10 mouse cellular contexts compared by ENCODE assay signal in the genomic region with DNA sequence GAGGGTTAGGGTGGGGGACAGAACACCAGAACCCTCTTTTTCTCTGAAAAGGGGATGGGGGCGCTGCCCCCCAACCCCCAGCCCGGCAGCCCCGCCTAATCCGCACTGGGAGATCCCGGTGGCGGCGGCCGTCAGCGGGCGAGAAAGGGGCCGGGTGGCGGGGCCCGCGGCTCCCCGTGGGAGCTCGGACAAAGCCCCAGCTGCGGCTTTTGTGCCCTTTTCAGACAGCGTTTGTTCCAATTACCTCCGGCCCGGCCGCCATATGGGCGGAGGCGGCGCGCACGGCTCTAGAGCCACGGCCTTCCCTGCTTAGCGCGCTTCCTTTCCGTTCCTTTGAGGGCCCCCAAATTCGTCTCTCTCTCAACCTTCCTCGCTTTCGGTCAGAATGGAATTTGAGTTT. TPM values are rescaled to one million over a fixed set of nuclear protein-coding genes. Genes with fewer than 3 reads are reported as not detected.
DNase-seq lines count a peak whose midpoint lies in the region; ATAC-seq and TF ChIP-seq lines count a peak whose summit lies in the region.
"Had no signal": no experiment of that assay in that cellular context is flagged by ENCODE, and none has a peak within 500 bp of the region (broad histone marks: within the 10 kb centered on the region; RNA-seq: fewer than 3 reads in every experiment).

No protein-coding gene starts in this region.

- no peak for DNase-seq in heart, postnatal 0 days (ENCODE audit: low spot score)
- no peak for DNase-seq in heart, adult 18-20 months
- no peak for DNase-seq in limb, embryonic 14.5 days (ENCODE audit: low spot score)
- no peak for DNase-seq in adrenal gland, adult 2 months
- DNase-seq in thymus, postnatal 4 days = no peak
- no peak for DNase-seq in thymus, adult 18-20 months
- DNase-seq: kidney, adult 8-10 months had no signal

- H3K9ac ChIP-seq in heart, postnatal 0 days (replicated peaks; ENCODE audit: low read depth, low read length) = no peak overlapping the region
- peak overlapping the region; percentile 63 for H3K9ac ChIP-seq in forebrain, embryonic 13.5 days
- no peak overlapping the region for H3K9ac ChIP-seq in limb, embryonic 14.5 days (ENCODE audit: low read depth, low read length, severe bottlenecking)
- no peak overlapping the region for H3K9ac ChIP-seq in stomach, embryonic 15.5 days

- TF ChIP-seq CTCF in heart, postnatal 0 days (IDR thresholded peaks at IDR 0.05; ENCODE audit: low read depth) = no peak

- H3K4me3 ChIP-seq in heart, postnatal 0 days (ENCODE audit: low read depth, low read length) = peak overlapping the region; percentile 29
- peak overlapping the region; percentile 44 for H3K4me3 ChIP-seq in forebrain, embryonic 13.5 days
- peak overlapping the region; percentile 15 for H3K4me3 ChIP-seq in limb, embryonic 14.5 days (replicated peaks; ENCODE audit: low read length)
- H3K4me3 ChIP-seq in stomach, embryonic 15.5 days (replicated peaks) = peak overlapping the region; percentile 11

- H3K36me3 ChIP-seq in heart, postnatal 0 days (replicated peaks; ENCODE audit: control insufficient read depth, insufficient read depth, low read length) = no peaks in the 10 kb centered on the region
- no peaks in the 10 kb centered on the region for H3K36me3 ChIP-seq in forebrain, embryonic 13.5 days (ENCODE audit: poor library complexity, severe bottlenecking)
- H3K36me3 ChIP-seq in limb, embryonic 14.5 days (ENCODE audit: control insufficient read depth, insufficient read depth, low read length) = no peaks in the 10 kb centered on the region
- no peaks in the 10 kb centered on the region for H3K36me3 ChIP-seq in stomach, embryonic 15.5 days

- H3K9me3 ChIP-seq in heart, postnatal 0 days (replicated peaks; ENCODE audit: control insufficient read depth, low read length) = no peaks in the 10 kb centered on the region
- H3K9me3 ChIP-seq in forebrain, embryonic 13.5 days (replicated peaks) = no peaks in the 10 kb centered on the region
- no peaks in the 10 kb centered on the region for H3K9me3 ChIP-seq in limb, embryonic 14.5 days (ENCODE audit: control insufficient read depth, low read length)
- no peaks in the 10 kb centered on the region for H3K9me3 ChIP-seq in stomach, embryonic 15.5 days

- TF ChIP-seq EP300 in heart, postnatal 0 days (IDR thresholded peaks at IDR 0.05; ENCODE audit: low read depth) = no peak

- no peak for TF ChIP-seq POLR2A in limb, embryonic 14.5 days (IDR thresholded peaks at IDR 0.05; ENCODE audit: borderline replicate concordance, extremely low read depth, insufficient read depth, insufficient read length)

- WGBS in heart, postnatal 0 days = 1% methylated on average over 33 of the region's 33 CpGs
- under 1% methylated on average over 31 of the region's 33 CpGs for WGBS in forebrain, embryonic 13.5 days
- WGBS in limb, embryonic 14.5 days = under 1% methylated on average over 26 of the region's 33 CpGs
- WGBS in stomach, embryonic 15.5 days = 1% methylated on average over 33 of the region's 33 CpGs

- H3K4me1 ChIP-seq in heart, postnatal 0 days (ENCODE audit: control insufficient read depth, insufficient read depth) = peaks cover 8% of the 10 kb centered on the region
- H3K4me1 ChIP-seq in forebrain, embryonic 13.5 days = peaks cover 43% of the 10 kb centered on the region
- H3K4me1 ChIP-seq in limb, embryonic 14.5 days (ENCODE audit: control insufficient read depth, insufficient read depth, low read length) = peaks cover 7% of the 10 kb centered on the region
- H3K4me1 ChIP-seq in stomach, embryonic 15.5 days = peaks cover 17% of the 10 kb centered on the region

- no peak for ATAC-seq in heart, postnatal 0 days (ENCODE audit: insufficient read depth, low read depth)
- ATAC-seq in forebrain, embryonic 13.5 days = no peak
- ATAC-seq in limb, embryonic 14.5 days (ENCODE audit: low FRiP score, low read depth) = no peak
- ATAC-seq in stomach, embryonic 15.5 days (ENCODE audit: insufficient read depth, low FRiP score, low read depth) = no peak

- peak overlapping the region; percentile 31; the same call in 1 of the 2 replicates for H3K4me2 ChIP-seq in heart, postnatal 0 days (ENCODE audit: low read depth, low read length)
- H3K4me2 ChIP-seq in forebrain, embryonic 13.5 days = peak overlapping the region; percentile 68
- H3K4me2 ChIP-seq in limb, embryonic 14.5 days (replicated peaks; ENCODE audit: low read depth, low read length, severe bottlenecking) = no peak overlapping the region
- H3K4me2 ChIP-seq in stomach, embryonic 15.5 days = peak overlapping the region; percentile 42

- H3K27ac ChIP-seq in heart, postnatal 0 days (ENCODE audit: low read depth) = no peak overlapping the region
- H3K27ac ChIP-seq in forebrain, embryonic 13.5 days = peak overlapping the region; percentile 75
- H3K27ac ChIP-seq in limb, embryonic 14.5 days (replicated peaks; ENCODE audit: low read depth, low read length) = no peak overlapping the region
- H3K27ac ChIP-seq in stomach, embryonic 15.5 days = no peak overlapping the region

- peaks cover 84% of the 10 kb centered on the region for H3K27me3 ChIP-seq in heart, postnatal 0 days (ENCODE audit: control insufficient read depth, insufficient read depth, low read length)
- peaks cover 79% of the 10 kb centered on the region for H3K27me3 ChIP-seq in forebrain, embryonic 13.5 days
- peaks cover 82% of the 10 kb centered on the region for H3K27me3 ChIP-seq in limb, embryonic 14.5 days (ENCODE audit: control insufficient read depth, insufficient read depth, low read length)
- peaks cover 80% of the 10 kb centered on the region for H3K27me3 ChIP-seq in stomach, embryonic 15.5 days (replicated peaks)

RNA-seq across cellular contexts. Expression of a gene that starts 6.5 kb away (rescaled TPM):
- not detected in 2 replicates for total RNA-seq in heart, postnatal 0 days (2014; rRNA removed; ENCODE audit: low replicate concordance)
- polyA plus RNA-seq in heart, postnatal 0 days (2015; fragmentation: Nextera tagmentation; extraction: Ambion mirVana) = not detected in 2 replicates
- total RNA-seq in heart, adult 18-20 months (2021) = not detected
- 9.6 and 16.0 TPM in 2 replicates for polyA plus RNA-seq in forebrain, embryonic 13.5 days (2015; fragmentation: Nextera tagmentation; extraction: Ambion mirVana)
- 0.05 TPM in 1 of 2 replicates, not detected in the other for polyA plus RNA-seq in limb, embryonic 14.5 days (2012; rRNA removed)
- not detected in 2 replicates for polyA plus RNA-seq in limb, embryonic 14.5 days (2014; fragmentation: Nextera tagmentation; extraction: Ambion mirVana)
- 0.14 and 0.17 TPM in 2 replicates for polyA plus RNA-seq in stomach, embryonic 15.5 days (2015; fragmentation: Nextera tagmentation; extraction: Ambion mirVana)
- total RNA-seq in adrenal gland, adult 2 months (2021) = not detected
- not detected in 2 replicates for polyA plus RNA-seq in adrenal gland, adult 2 months (2012; rRNA removed)
- polyA plus RNA-seq: liver, embryonic 16.5 days had no signal

RNA-seq across cellular contexts. Expression of a gene that starts 34.6 kb away (rescaled TPM):
- total RNA-seq in heart, postnatal 0 days (2014; rRNA removed; ENCODE audit: low replicate concordance) = 17.0 and 30.3 TPM in 2 replicates
- 20.7 TPM in 2 replicates for polyA plus RNA-seq in heart, postnatal 0 days (2015; fragmentation: Nextera tagmentation; extraction: Ambion mirVana)
- 1 to 10 TPM; 6.8 to 9.4 TPM for total RNA-seq in heart, adult 18-20 months (2021)
- 4.8 and 5.1 TPM in 2 replicates for polyA plus RNA-seq in forebrain, embryonic 13.5 days (2015; fragmentation: Nextera tagmentation; extraction: Ambion mirVana)
- polyA plus RNA-seq in limb, embryonic 14.5 days (2012; rRNA removed) = 1.2 and 1.3 TPM in 2 replicates
- polyA plus RNA-seq in limb, embryonic 14.5 days (2014; fragmentation: Nextera tagmentation; extraction: Ambion mirVana) = 0.61 and 1.2 TPM in 2 replicates
- polyA plus RNA-seq in stomach, embryonic 15.5 days (2015; fragmentation: Nextera tagmentation; extraction: Ambion mirVana) = 15.9 and 19.4 TPM in 2 replicates
- 10 to 100 TPM; 46.3 to 71.9 TPM for total RNA-seq in adrenal gland, adult 2 months (2021)
- polyA plus RNA-seq in adrenal gland, adult 2 months (2012; rRNA removed) = 114 and 115 TPM in 2 replicates

RNA-seq across cellular contexts. Expression of a gene that starts 38.3 kb away (rescaled TPM):
- not detected in 2 replicates for total RNA-seq in heart, postnatal 0 days (2014; rRNA removed; ENCODE audit: low replicate concordance)
- polyA plus RNA-seq in heart, postnatal 0 days (2015; fragmentation: Nextera tagmentation; extraction: Ambion mirVana) = not detected in 2 replicates
- total RNA-seq in heart, adult 18-20 months (2021) = 1 to 10 TPM in 1 of 2 experiments, under 1 TPM in 1; 0.87 to 2.4 TPM
- polyA plus RNA-seq in forebrain, embryonic 13.5 days (2015; fragmentation: Nextera tagmentation; extraction: Ambion mirVana) = not detected in 2 replicates
- 0.10 and 0.36 TPM in 2 replicates for polyA plus RNA-seq in limb, embryonic 14.5 days (2012; rRNA removed)
- not detected in 2 replicates for polyA plus RNA-seq in limb, embryonic 14.5 days (2014; fragmentation: Nextera tagmentation; extraction: Ambion mirVana)
- polyA plus RNA-seq in stomach, embryonic 15.5 days (2015; fragmentation: Nextera tagmentation; extraction: Ambion mirVana) = 0.36 and 0.52 TPM in 2 replicates
- total RNA-seq in adrenal gland, adult 2 months (2021) = under 1 TPM in 1 of 2 experiments, not detected in 1; 0.55 TPM
- polyA plus RNA-seq in adrenal gland, adult 2 months (2012; rRNA removed) = 1.2 TPM in 1 of 2 replicates, not detected in the other
